Mouse (Mus musculus): ENCODE data around the gene Aqp9.
A peak's percentile ranks its signal among the peaks of the same experiment; 100 is the strongest.

- peak; percentile 86 for TF ChIP-seq CTCF (IDR thresholded peaks at IDR 0.05; ENCODE audit: low read depth, low read length)
- TF ChIP-seq POLR2A (IDR thresholded peaks at IDR 0.05; ENCODE audit: extremely low read depth, insufficient read depth, low read length): no peak
These were observed 20.3 kb upstream of the Aqp9 start for GRCm38 (mm10) chr9:71188647-71189415.
